Mouse (Mus musculus) adrenal gland, adult 2 months (tissue): ENCODE results near the gene Atat1. TPM values are rescaled to one million over a fixed set of nuclear protein-coding genes. Genes with fewer than 3 reads are reported as not detected.

Experiments used
- DNase-seq: peaks from one replicate; pipeline ENCODE4 v3.0.0; 2021
- polyA plus RNA-seq: library from polyadenylated mRNA; depleted of rRNA; stranded (reverse); fragments of >200 nt; gene quantifications from 2 replicates; pipeline ENCODE4 v1.2.3, GENCODE M21; 2012
- total RNA-seq, 2 experiments: library from RNA; stranded (reverse); gene quantifications; 2 replicates each; pipeline ENCODE4 v1.2.3; 2021

Atat1 gene
- total and polyA plus RNA-seq, 3 experiments = 27.4 to 128 (median 40.0) TPM

- peak; percentile 48 for DNase-seq
Measured at GRCm38 (mm10) chr17:35917463-35918251, 7.8 kb upstream of the Atat1 start.

GRCm38 (mm10) chr17:35917143-35917462 lies 7.2 kb upstream of the Atat1 start:
- DNase-seq = no peak

GRCm38 (mm10) chr17:35916297-35917142 lies 6.6 kb upstream of the Atat1 start, which contains the start of the genes Mrps18b and Ppp1r10:
Mrps18b (minus strand) TSS chr17:35916389.
Ppp1r10 (plus strand) TSS chr17:35916434.
- peak; percentile 99 for DNase-seq

- peak; percentile 68 for DNase-seq
Measured at GRCm38 (mm10) chr17:35915538-35916296, 5.8 kb upstream of the Atat1 start.

GRCm38 (mm10) chr17:35914975-35915374 lies 5.1 kb upstream of the Atat1 start:
- no peak for DNase-seq

- no peak for DNase-seq
Measured at GRCm38 (mm10) chr17:35909186-35909918, 523 bp downstream of the Atat1 start.

- no peak for DNase-seq
Measured at GRCm38 (mm10) chr17:35907609-35908008, 2.3 kb downstream of the Atat1 start.

- no peak for DNase-seq
Measured at GRCm38 (mm10) chr17:35905587-35905986, 4.3 kb downstream of the Atat1 start.

GRCm38 (mm10) chr17:35903992-35904355 lies 5.9 kb downstream of the Atat1 start:
- no peak for DNase-seq

- DNase-seq = peak; percentile 43
Measured at GRCm38 (mm10) chr17:35903343-35903991, 6.4 kb downstream of the Atat1 start.

GRCm38 (mm10) chr17:35900636-35901035 lies 9.2 kb downstream of the Atat1 start:
- no peak for DNase-seq

GRCm38 (mm10) chr17:35897644-35898573 lies 12.0 kb downstream of the Atat1 start:
- DNase-seq = no peak

GRCm38 (mm10) chr17:35896781-35897643 lies 12.9 kb downstream of the Atat1 start, which contains the start of gene 2310061I04Rik:
2310061I04Rik (minus strand) TSS chr17:35897431.
- peak; percentile 96 for DNase-seq

- DNase-seq = no peak
Measured at GRCm38 (mm10) chr17:35887725-35888124, 22.1 kb downstream of the Atat1 start.

- no peak for DNase-seq
Measured at GRCm38 (mm10) chr17:35883777-35884176, 26.1 kb downstream of the Atat1 start.

GRCm38 (mm10) chr17:35882924-35883323 lies 27.0 kb downstream of the Atat1 start:
- no peak for DNase-seq

GRCm38 (mm10) chr17:35879245-35880057 lies 30.4 kb downstream of the Atat1 start, which contains the start of gene Dhx16:
Dhx16 (plus strand) TSS chr17:35879819.
- peak; percentile 96 for DNase-seq

GRCm38 (mm10) chr17:35874721-35875120 lies 35.2 kb downstream of the Atat1 start:
- peak; percentile 48 for DNase-seq
